21 mouse cellular contexts compared by ENCODE assay signal in genomic region chr9:115692837-115693236, GRCm38 (mm10).
A peak's percentile ranks its signal among the peaks of the same experiment; 100 is the strongest.
DNase-seq lines count a peak whose midpoint lies in the region; ATAC-seq and TF ChIP-seq lines count a peak whose summit lies in the region.
"Had no signal": no experiment of that assay in that cellular context is flagged by ENCODE, and none has a peak within 500 bp of the region (broad histone marks: within the 10 kb centered on the region; RNA-seq: fewer than 3 reads in every experiment).

No protein-coding gene starts in this region.

- no peaks in the 10 kb centered on the region for H3K9me3 ChIP-seq in midbrain, postnatal 0 days (ENCODE audit: low read length)
- H3K9me3 ChIP-seq in midbrain, embryonic 14.5 days (ENCODE audit: control insufficient read depth, low read length), result no peaks in the 10 kb centered on the region
- H3K9me3 ChIP-seq: heart, embryonic 13.5 days; midbrain, embryonic 13.5 days had no signal

- H3K4me3 ChIP-seq in gastrocnemius, adult 2 months, result no peak overlapping the region
- H3K4me3 ChIP-seq in midbrain, postnatal 0 days (ENCODE audit: low read depth, low read length), result no peak overlapping the region
- no peak overlapping the region for H3K4me3 ChIP-seq in midbrain, embryonic 14.5 days (replicated peaks; ENCODE audit: low read depth, low read length)
- no peak overlapping the region for H3K4me3 ChIP-seq in small intestine, adult 2 months (ENCODE audit: low read depth, low read length)
- H3K4me3 ChIP-seq: heart, embryonic 13.5 days; left cerebral cortex, adult 2 months; midbrain, embryonic 13.5 days; myocyte had no signal

- no peak for DNase-seq in gastrocnemius, adult 2 months
- no peak for DNase-seq in gastrocnemius, postnatal 36 days
- peak; percentile 13 for DNase-seq in kidney, postnatal 10 days
- DNase-seq in kidney, adult 9 months, result no peak
- DNase-seq in midbrain, postnatal 0 days (ENCODE audit: low spot score), result no peak
- DNase-seq in midbrain, embryonic 14.5 days, result no peak
- DNase-seq in cerebellum, postnatal 4 days (ENCODE audit: low spot score in 2 of 2), result no peak
- DNase-seq: adrenal gland, adult 2 months; cerebellum, adult 11 months; embryo, embryonic 11 days; heart, postnatal 4 days; left cerebral cortex, postnatal 4 days; liver; lung, adult 18-20 months; thymus, postnatal 14 days had no signal

- no peak for ATAC-seq in midbrain, postnatal 0 days (ENCODE audit: low FRiP score)
- no peak for ATAC-seq in midbrain, embryonic 14.5 days (ENCODE audit: low FRiP score, low TSS enrichment)
- ATAC-seq: hindbrain, embryonic 16.5 days; midbrain, embryonic 13.5 days had no signal

- no peak overlapping the region for H3K9ac ChIP-seq in midbrain, postnatal 0 days (replicated peaks; ENCODE audit: low read length, poor library complexity, severe bottlenecking)
- no peak overlapping the region for H3K9ac ChIP-seq in midbrain, embryonic 14.5 days (replicated peaks; ENCODE audit: low read length)
- H3K9ac ChIP-seq: heart, embryonic 13.5 days; midbrain, embryonic 13.5 days had no signal

- no peak overlapping the region for H3K4me2 ChIP-seq in midbrain, postnatal 0 days (ENCODE audit: low read depth, low read length, poor library complexity, severe bottlenecking)
- no peak overlapping the region for H3K4me2 ChIP-seq in midbrain, embryonic 14.5 days (ENCODE audit: low read length)
- H3K4me2 ChIP-seq: heart, embryonic 13.5 days; midbrain, embryonic 13.5 days had no signal

- intact Hi-C loops in gastrocnemius, adult 2 months (cut with DNase I), result no loop called here
- intact Hi-C loops in gastrocnemius, postnatal 36 days (cut with DNase I), result no loop called here

- no peak for TF ChIP-seq POLR2A in small intestine, adult 2 months (IDR thresholded peaks at IDR 0.05; ENCODE audit: low read depth, low read length)

- H3K27me3 ChIP-seq in midbrain, postnatal 0 days (ENCODE audit: insufficient read depth, low read length), result no peaks in the 10 kb centered on the region
- H3K27me3 ChIP-seq in midbrain, embryonic 14.5 days (ENCODE audit: control insufficient read depth, insufficient read depth, low read length), result no peaks in the 10 kb centered on the region
- no peaks in the 10 kb centered on the region for H3K27me3 ChIP-seq in small intestine, adult 2 months (ENCODE audit: control insufficient read depth, insufficient read depth, low read length)
- H3K27me3 ChIP-seq: heart, embryonic 13.5 days; midbrain, embryonic 13.5 days had no signal

- 68% methylated on average over 2 of the region's 2 CpGs for WGBS in midbrain, postnatal 0 days
- WGBS in midbrain, embryonic 14.5 days, result 63% methylated on average over 2 of the region's 2 CpGs
- WGBS in small intestine, adult 2 months, result 44% methylated on average over 2 of the region's 2 CpGs

- TF ChIP-seq CTCF in gastrocnemius, adult 2 months (IDR thresholded peaks at IDR 0.05), result peak; percentile 25
- peak; percentile 39 for TF ChIP-seq CTCF in midbrain, postnatal 0 days (IDR thresholded peaks at IDR 0.05)
- peak; percentile 20; the same call in 1 of the 2 replicates for TF ChIP-seq CTCF in small intestine, adult 2 months (IDR thresholded peaks at IDR 0.05; ENCODE audit: extremely low read depth, insufficient read length, insufficient replicate concordance, low read depth, low read length)

- H3K4me1 ChIP-seq in midbrain, postnatal 0 days (ENCODE audit: insufficient read depth, low read length), result no peaks in the 10 kb centered on the region
- no peaks in the 10 kb centered on the region for H3K4me1 ChIP-seq in midbrain, embryonic 14.5 days (ENCODE audit: control insufficient read depth, insufficient read depth, low read length)
- H3K4me1 ChIP-seq in small intestine, adult 2 months (ENCODE audit: control insufficient read depth, insufficient read depth, insufficient read length, low read length), result no peaks in the 10 kb centered on the region

- H3K27ac ChIP-seq in gastrocnemius, adult 2 months, result no peak overlapping the region
- H3K27ac ChIP-seq in midbrain, postnatal 0 days (ENCODE audit: low read depth, low read length), result no peak overlapping the region
- H3K27ac ChIP-seq in midbrain, embryonic 14.5 days (replicated peaks; ENCODE audit: low read depth, low read length), result no peak overlapping the region
- H3K27ac ChIP-seq in small intestine, adult 2 months (ENCODE audit: insufficient read depth, low read depth, low read length), result no peak overlapping the region
- H3K27ac ChIP-seq: heart, embryonic 13.5 days; left cerebral cortex, adult 2 months; midbrain, embryonic 13.5 days had no signal

- no peaks in the 10 kb centered on the region for H3K36me3 ChIP-seq in midbrain, postnatal 0 days (ENCODE audit: insufficient read depth, low read length)
- H3K36me3 ChIP-seq in midbrain, embryonic 14.5 days (ENCODE audit: control insufficient read depth, insufficient read depth, low read length), result no peaks in the 10 kb centered on the region
- no peaks in the 10 kb centered on the region for H3K36me3 ChIP-seq in small intestine, adult 2 months (ENCODE audit: control insufficient read depth, insufficient read depth, low read length)
- H3K36me3 ChIP-seq: heart, embryonic 13.5 days; midbrain, embryonic 13.5 days had no signal
